Mouse (Mus musculus) urinary bladder, adult 2 months (tissue): ENCODE results near the gene Plek2. TPM values are rescaled to one million over a fixed set of nuclear protein-coding genes. Genes with fewer than 3 reads are reported as not detected.
"Not testable (repeated sequence)": the region's sequence is repeated elsewhere in the genome, so short reads cannot be mapped to it uniquely, and the experiment has no call there.

Experiments used
- DNase-seq: peaks from one replicate; pipeline ENCODE4 v3.0.0; 2022; ENCODE audit warnings: low spot score
- polyA plus RNA-seq: library from polyadenylated mRNA; depleted of rRNA; stranded (reverse); fragments of >200 nt; gene quantifications from 2 replicates; pipeline ENCODE4 v1.2.3, GENCODE M21; 2012; rRNA removed

Plek2 gene
- 11.7 and 12.1 TPM in 2 replicates for polyA plus RNA-seq

DNA sequence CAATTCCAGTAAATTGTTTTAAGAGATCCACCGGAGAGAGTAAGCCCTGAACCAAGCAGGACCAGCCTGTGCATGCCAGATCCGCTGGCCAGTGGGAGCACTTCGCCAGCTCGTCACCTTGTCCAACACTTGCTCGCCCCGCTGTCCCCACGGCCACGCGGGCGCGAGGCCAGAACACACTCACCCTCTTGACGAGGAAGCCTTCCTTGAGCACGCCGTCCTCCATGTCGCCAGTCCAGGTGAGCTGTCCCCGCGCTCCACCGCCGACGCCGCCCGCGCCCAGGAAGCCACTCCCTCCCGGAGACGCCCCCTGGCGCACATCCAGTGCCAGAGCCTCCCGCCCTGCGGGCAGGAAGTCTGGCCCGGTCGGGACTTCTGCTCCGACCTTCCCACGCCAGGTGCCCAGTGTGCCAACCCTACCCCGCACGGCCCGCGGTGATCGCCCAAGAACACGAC, at the start of gene Plek2:
Gene Plek2, minus strand, starts transcription at position 258 of the 456 bp plus-strand sequence.
- DNase-seq: peak; percentile 81

DNA sequence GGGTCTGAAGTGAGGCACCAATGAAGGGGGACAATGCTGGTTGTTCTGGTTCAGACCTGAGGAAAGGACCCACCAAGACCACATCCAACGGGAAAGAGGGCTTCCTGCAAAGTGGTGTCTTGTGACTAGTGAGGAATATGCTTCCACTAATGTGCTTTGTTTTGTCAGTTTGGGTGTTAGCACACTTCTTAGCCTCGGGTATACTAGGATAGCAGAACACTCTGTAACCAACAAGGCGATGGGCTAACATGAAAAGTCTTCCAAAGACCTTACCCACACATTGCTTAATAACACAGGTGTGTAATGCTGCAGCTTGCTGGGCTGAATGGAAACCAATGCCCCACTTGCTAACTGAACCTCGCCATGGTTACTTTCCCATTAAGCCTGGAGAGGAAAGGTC, 49.6 kb upstream of the Plek2 start:
- no peak for DNase-seq

DNA sequence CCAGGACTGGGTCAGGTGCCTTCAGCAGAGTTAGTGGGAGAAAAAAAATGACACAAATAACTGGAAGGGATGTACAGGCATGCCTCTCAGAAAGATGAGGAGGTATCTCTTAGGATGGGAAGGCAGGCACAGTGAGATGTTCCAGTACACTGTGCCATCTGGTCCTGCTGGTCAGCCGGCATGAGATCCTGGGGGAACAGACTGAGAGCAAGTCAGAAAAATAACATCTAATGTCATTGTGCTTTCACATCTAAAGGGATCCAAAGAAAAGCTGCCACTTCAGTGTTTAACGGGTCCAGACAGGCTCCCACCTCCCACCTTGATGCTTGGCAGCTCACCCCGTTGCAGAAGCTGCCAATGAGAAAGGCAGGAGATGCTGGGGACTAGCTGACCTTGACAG, 45.7 kb upstream of the Plek2 start:
- DNase-seq: no peak

DNA sequence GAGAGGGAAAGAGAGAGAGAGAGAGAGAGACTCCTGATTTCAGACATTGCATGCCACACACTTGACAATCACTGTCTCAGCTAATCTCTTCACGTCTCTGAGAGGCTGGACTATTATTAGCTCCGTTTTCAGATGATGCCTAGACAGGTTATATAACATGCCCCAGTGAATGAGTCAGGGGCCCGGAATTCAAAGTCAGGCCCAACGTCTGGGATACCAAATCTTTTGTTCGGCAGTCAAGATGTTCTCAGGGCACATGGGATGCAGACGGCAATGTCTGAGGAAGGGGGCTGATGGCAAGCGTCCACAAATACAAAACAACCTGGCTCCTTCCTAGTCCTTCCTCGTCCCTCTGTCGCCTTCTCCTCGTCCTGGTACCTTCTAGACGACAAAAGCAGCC, 45.3 kb upstream of the Plek2 start:
- no peak for DNase-seq

DNA sequence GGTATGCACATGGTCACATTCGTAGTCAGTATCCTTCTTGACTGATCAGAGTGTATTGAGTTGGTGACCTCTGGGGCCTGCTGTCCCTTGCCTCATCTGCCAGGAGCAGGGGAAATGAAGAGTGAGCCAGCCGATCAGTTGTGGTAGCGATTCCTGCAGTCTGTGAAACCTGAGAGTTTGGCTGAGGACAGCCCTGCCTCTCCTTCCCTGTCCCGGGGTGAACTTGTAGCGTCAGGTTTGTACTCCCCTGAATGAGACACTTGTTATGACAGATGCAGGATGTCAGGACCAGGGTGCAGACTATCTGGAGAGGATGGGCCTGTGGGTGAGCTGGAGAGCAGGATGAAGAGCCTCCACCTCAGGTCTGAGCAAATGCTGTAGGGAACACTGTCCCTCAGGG, 40.9 kb upstream of the Plek2 start:
- no peak for DNase-seq

DNA sequence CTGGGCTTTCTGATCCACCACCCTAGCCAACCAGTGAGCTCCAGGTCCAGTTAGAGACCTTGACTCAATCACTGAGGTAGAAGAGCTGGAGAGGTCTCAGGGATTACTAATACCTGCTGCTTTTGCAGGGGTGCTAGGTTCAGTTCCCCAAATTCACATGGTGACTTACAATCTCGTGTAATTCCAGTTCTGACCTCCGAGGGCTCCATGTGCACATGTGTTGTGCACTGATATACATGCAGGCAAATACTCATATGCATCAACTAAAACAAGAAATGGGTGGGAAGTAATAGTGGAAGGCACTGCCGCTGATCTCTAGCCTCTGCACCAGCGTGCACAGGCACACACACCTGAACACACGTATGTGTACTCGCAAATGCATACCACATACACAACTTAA, 40.4 kb upstream of the Plek2 start:
- DNase-seq: no peak

DNA sequence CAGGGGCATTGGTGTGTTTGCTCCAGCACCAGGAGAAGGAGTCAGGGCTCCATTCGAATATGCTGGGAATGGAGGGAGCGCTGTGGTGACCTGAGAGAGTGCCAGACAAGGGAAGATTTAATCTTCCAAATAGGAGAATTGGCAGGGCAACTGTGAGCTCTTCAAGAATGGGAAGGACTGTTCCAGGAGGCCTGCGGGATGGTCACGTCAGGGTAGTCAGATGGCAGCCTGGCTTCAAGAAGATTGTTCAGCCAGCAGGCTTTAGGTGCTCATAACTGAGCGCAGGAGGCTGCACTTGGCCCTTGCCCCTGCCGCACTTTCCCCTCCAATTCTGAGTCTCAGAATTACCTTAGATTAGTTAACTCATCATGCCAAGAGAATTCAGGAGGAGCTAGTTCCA, 36.2 kb upstream of the Plek2 start:
- DNase-seq: no peak

DNA sequence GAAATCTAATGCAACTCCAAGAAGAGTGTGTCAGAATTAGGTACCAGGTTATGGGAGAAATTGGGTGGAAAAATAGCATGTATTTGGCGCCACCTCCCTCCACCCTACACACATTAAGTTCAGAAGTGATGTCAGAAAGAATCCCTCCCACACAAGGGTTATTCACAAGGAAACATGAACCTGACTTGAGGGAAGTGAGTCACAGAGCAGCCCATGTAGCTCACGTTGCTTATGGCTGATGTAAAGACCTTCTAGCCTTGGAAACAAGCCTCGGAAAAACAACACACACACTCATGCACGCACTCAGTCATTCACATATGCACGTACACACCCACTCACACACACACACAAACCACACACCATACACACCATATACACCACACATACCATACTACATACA, 33.3 kb upstream of the Plek2 start:
- DNase-seq: no peak

DNA sequence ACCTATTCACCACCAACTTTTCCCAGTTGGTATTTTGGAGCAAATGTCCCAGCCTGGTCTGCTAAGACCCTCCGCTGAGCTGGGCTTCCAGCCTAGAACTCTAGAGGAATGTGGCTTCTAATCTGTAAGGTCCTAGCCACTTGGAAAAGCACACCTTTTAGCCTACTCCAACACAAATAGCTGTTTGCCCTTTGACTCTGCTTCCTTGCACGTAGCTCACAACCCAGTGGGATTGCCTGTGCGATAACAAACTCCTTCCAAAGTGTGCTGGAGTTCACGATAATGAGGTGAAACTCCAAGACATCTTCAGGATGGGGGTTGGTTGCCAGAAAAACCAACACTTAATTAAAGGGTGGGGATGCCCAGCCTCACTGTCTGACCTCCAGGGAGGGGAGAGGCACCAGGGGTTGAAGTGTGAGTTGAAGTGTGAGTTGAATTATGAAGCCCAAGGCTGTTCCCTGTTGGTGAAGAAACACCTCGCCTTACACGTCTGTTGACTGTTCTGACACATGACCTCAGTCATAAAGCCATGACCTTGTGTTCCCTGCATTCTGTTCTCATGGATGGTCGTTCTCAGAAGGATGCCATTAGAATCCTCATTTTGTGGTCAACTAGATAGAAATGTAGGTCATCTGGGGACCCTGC, 32.8 kb upstream of the Plek2 start:
- DNase-seq: no peak

DNA sequence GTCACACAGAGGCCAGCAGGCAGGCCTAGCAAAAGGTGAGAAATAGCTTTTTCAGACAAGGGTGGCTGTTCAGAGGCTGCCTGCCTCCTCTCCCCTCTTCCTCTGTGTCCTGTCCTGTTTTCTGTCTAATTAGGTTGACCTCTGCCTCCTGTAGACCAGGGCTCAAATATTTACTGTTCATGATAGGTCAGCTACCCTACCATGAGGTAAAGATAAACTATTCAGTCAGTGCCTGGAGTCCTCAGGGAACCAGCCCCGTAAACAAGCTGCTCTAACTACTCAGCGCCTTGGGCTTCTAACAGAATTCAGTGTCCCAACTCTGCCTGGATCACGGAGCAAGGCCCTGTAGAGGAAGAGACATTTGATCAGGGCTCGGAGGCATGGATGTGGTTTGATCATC, 29.7 kb upstream of the Plek2 start:
- DNase-seq: no peak

DNA sequence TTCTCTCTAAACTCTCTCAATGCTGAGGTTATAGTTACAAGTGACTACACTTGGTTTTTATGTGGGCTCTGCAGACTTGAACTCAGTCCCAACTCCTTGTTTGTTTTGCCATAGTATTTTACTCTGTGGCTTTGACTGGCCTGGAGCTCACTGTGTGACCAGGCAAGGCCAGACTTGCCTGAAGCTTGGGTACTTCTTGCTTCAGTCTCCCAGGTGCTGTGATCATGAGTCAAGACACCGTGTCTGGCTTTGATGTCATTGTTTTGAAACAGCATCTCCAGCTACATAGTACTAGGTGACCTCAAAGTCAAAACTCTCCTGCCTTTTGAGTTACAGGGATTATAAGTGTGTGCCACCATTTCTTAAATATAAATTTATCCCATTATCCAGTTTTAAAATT, 23.1 kb upstream of the Plek2 start:
- DNase-seq: no peak

DNA sequence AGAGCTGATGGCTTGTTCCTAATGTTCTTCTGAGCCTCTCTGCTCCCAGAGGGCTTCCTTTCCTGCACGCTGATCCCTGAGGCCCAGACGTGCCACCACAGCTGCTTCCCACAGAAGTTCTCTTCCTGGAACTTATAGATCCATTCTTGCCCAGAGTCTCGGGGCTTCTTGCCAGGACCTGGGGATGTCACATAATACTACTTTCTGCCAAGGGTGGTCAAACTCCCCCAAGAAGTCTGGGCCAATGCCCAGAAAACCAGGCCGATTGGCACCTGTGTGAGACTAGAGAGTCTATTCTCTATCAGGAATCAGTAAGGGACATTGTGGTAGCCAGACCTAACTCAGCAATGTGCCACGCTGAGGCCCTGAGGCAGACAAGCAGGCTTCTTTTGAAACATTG, 20.5 kb upstream of the Plek2 start:
- DNase-seq: no peak

DNA sequence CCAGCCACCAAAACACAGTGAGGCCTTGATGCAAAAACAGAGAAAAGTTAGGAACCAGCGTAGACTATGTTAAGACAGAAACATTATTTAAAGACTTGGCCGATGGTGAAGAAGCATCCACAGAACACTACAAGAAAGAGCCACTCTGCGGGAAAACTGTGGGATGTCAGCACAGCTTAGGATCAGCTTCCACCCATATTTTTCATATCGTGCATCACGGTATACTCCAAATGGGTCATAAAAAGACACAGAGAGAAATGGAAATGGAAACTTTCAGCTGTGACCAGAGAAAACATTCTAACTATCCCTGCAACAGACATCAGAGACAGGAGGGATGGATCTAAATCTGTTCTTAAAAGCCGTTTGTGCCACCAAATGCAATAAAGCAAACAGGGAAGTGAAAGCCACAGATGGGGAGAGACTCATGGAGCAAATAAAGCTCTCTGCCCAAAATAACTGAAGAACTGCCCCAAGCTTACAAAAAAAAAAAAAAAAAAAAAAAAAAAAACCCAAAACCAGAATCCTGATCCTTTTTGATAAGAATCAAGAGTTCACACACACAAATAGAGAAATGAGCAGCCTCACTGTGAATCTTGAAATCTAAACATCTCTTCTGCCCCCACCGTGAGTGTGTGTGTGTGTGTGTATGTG, 16.9 kb upstream of the Plek2 start:
- no peak for DNase-seq

DNA sequence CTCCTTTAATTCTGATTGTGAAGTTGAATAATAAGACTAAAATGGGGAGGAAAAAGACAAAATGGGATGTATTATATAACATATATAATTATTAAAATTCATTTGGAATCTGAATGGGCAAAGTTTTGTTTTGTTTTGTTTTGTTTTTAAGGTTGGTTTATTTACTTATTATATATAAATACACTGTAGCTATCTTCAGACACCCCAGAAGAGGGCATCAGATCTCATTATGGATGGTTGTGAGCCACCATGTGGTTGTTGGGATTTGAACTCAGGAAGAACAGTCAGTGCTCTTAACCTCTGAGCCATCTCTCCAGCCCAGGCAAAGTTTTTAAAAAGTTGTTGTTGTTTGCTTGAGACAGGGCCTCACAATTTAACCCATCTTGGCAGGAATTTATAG, 16.2 kb upstream of the Plek2 start:
- DNase-seq: not testable (repeated sequence)

DNA sequence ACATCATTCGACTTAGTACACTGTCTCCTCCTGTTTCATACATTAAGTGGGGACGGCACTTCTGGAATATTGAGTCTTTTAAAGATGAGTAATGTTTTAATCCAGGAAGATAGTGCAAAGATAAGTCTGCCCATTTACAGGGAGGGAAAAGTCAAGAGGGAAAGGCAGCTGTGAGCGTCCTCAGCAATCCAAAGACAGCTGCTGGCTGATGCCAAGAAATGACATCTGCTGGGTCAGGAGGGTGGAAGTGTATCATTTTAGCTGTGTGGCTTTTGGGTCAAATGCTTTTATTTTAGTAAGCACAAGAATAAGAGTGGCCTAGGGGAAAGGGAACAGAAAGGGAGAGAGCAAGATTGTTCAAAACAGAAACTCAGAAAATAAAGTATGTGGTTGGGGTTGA, 15.3 kb upstream of the Plek2 start:
- DNase-seq: no peak

DNA sequence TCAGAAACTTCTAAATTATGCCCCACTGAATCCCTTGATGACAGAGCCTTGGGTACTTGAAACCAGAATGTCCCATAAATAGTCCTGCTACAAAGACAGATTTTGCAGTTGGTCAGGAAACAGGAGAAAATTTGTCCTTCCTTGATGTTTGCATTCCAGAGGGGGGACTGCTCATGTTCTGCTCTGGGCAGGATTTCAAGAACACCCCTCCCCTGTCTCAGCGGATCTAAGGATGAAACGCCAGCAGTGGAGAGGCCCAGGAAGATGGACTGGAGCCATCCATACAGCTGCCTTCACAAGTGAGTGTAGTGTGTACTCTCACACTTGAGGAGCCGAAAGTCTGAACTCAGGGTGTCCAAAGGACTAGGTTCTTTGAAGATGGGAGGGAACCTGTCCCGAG, 14.7 kb upstream of the Plek2 start:
- no peak for DNase-seq

DNA sequence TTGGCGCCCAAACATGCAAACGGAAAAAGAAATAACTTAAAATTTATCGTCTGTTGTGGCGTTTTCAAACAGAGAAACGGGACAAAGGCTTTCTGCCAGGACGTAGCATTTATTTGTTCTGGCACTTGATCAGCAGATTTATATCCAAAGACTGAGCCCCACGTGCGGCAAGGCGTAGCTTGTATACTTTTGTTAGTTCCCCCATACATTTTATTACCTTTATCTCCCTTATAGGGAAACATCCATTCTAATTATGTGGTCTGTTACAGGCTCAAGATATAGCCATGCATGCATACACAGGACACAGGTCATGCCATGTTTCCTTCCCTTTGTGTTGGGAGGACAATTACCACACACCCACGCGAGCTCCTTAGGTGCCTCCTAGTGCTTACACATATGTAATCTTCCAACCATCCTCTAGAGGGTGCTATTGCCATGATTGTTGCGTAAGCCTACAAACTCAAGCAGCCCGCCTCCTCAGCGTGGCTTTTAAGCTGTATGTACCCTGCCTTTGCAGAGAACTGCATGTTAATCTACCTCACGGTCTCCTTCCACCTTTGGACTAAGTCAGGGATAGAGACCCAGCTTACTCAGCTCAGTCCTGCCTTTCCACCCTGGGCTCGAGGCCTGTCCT, 12.4 kb upstream of the Plek2 start:
- DNase-seq: peak; percentile 36

DNA sequence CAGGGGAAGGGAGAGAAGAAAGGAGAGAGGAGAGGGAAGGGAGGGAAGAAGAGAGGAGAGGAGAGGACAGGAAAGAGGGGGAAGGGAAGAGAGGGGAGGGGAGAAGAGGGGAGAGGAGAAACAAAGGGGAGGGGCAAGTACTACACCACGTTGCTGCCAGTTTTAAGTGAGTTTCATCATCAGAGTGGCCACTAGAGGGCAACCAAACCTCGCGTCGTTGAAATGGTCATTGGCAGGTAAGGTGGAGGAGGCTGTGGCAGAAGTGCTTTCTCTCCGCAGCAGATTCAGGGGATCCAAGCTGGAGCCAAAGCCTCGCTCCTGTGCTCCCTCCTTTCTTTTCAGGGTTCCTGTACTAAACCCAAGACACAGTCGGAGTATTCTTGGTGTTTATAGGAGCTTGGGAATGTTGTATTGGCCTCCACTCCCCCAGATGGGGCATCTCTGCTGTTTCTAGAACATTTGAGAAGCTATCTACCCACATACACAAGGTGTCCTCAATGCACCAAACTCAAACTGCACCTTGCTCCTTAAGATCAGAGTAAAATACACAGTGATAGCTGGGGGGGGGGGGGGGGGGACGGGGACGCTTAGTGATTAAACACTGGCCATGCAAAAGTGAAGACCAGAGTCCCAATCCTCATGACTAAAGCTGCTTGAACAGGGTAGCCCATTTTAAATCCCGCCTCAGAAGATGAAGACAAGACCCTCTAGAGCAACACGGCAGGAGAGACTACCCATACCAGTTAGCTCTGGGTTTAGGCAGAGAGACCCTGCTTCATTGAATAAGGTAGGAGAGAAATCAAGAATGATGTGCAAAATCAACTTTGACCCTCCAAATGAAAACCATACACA, 11.7 kb upstream of the Plek2 start:
- DNase-seq: no peak

DNA sequence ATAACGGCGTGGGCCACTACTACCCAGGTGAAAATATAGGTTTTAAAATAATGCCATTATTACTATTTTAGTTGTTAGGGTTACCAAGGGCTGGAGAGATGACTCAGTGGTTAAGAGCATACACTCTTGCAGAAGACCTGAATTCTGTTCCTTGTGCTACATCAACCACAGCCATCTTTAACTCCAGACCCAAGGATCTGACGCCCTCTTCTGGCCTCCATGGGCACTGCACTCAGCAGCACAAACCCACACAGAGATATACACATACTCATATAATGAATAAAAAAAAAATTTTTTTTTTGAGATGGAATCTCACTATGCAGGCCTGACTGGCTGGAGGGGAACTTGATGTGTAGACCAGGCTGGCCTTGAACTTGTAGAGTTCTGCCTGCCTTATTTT, 9.5 kb upstream of the Plek2 start:
- DNase-seq: no peak

DNA sequence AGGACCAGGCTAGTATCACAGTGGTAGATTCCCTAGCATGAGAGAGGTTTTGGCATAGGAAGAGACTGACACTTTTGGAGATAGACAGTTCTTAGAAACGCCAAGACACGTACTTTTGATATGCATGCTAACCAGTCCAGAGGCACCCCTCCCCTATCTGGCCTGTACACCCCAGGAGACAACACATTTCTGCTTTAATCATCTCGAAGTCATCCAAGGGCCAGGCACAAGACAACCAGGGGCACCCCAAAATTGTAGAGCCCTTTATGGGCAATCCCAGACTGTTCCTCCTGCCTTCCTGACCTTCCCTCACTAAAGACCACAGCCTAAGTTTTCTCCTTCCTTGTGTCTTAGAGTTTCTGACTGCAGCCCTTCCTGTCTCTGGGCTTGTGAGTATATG, 8.8 kb upstream of the Plek2 start:
- DNase-seq: no peak

DNA sequence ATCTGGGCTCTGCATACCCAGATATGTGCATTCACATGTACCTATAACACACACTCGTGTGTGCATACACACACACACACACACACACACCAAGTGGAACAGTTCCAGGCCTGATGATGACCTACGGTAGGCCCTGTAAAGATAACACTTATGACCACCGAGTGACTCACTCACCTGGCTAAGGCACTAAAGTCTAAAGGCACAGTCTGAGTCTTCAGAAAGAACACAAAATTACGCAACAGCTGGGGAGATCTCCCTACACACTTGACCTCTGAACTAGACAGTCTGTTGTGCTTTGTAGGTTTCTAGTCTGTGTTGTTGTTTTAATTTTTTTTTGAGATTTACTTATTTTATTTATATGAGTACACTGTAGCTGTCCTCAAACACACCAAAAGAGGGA, 7.7 kb upstream of the Plek2 start:
- no peak for DNase-seq

DNA sequence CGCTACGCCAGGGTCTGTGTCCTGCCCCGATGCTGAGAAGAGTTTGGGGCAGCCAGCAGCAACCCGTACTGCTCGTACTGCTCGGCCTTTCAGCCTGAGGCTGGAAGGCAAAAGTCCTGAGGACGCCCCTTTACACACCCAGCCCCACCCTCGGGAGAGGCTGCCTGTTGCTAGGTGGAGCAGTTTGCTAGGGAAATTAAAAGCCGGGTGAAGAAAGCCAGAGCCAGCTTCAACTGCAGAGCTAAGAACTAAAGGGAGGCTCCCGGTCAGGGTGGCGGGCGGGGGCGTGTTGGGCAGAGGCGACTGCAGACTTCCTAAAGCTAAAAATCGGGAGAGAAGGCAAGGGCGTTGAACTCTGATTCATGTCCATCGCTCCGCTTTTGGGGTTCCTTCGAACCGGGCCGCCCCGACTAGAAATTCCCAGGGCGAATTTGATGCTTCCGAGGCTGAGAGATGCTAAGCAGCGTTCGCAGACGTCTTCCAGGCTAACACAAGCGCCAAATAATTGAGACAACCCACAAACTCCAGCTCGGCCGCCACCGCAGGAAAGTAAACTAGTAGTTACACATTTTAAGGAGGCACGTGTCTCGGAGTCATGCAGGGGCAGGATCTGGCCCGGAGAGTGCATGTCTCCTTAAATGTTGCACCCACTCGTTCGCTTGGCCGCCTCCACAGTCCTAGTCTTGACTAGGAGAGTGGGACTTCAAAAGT, 5.1 kb upstream of the Plek2 start:
- no peak for DNase-seq
